Mouse (Mus musculus) neural tube, embryonic 13.5 days (tissue): ENCODE measurements around the gene Axin2. TPM values are rescaled to one million over a fixed set of nuclear protein-coding genes. Genes with fewer than 3 reads are reported as not detected.

ENCODE experiments used
- ATAC-seq: fragments of 200-750 bp; cut with Nextera tagmentation; 2 replicates; pipeline ENCODE4 v1.8.0; 2017; ENCODE audit warnings: low read depth, mild to moderate bottlenecking, moderate TSS enrichment, moderate library complexity
- H3K27ac ChIP-seq: fragments of 300-500 bp; sonication (generic); replicated peaks from 2 replicates; pipeline ENCODE4 v1.5.1; 2015; ENCODE audit warnings: moderate library complexity, mild to moderate bottlenecking, inconsistent platforms
- H3K27me3 ChIP-seq: fragments of 300-500 bp; sonication (generic); 2 replicates; pipeline ENCODE4 v1.6.1; 2015; ENCODE audit warnings: mild to moderate bottlenecking, inconsistent platforms
- H3K36me3 ChIP-seq: fragments of 300-500 bp; sonication (generic); 2 replicates; pipeline ENCODE4 v1.6.1; 2015; ENCODE audit warnings: mild to moderate bottlenecking, inconsistent platforms
- H3K4me1 ChIP-seq: fragments of 300-500 bp; sonication (generic); replicated peaks from 2 replicates; pipeline ENCODE4 v1.6.1; 2015; ENCODE audit warnings: inconsistent platforms
- H3K4me2 ChIP-seq: fragments of 300-500 bp; sonication (generic); 2 replicates; pipeline ENCODE4 v1.6.1; 2015; ENCODE audit warnings: inconsistent platforms, mild to moderate bottlenecking, moderate library complexity
- H3K4me3 ChIP-seq: fragments of 300-500 bp; sonication (generic); 2 replicates; pipeline ENCODE4 v1.5.1; 2015; ENCODE audit warnings: mild to moderate bottlenecking, inconsistent platforms
- H3K9ac ChIP-seq: fragments of 300-500 bp; sonication (generic); 2 replicates; pipeline ENCODE4 v1.6.1; 2015; ENCODE audit warnings: moderate library complexity, mild to moderate bottlenecking, inconsistent platforms
- H3K9me3 ChIP-seq: fragments of 300-500 bp; sonication (generic); 2 replicates; pipeline ENCODE4 v1.6.1; 2016; ENCODE audit warnings: inconsistent platforms
- WGBS: fragments of 180-500 bp; shearing (Covaris S2); methylation state at CpG from one replicate; pipeline ENCODE4 v1.1.7; 2015; 5-methylcytosine and 5-hydroxymethylcytosine counted together
- polyA plus RNA-seq: library from polyadenylated mRNA; unstranded; fragments of >200 nt; fragmentation: Nextera tagmentation; extraction: Ambion mirVana; gene quantifications from 2 replicates; pipeline ENCODE4 v1.2.1, GENCODE M21; 2015

Axin2 gene
- polyA plus RNA-seq, 1 experiment from 2014 or later = 8.8 TPM

GRCm38 (mm10) chr11:108891871-108892380 is 28.2 kb upstream of the Axin2 start:
- Histone ChIP-seq H3K27ac (peak overlapping the region; percentile 74; the same call in 1 of the 2 replicates), H3K4me1 (peaks cover 48% of the 10 kb centered on the region), H3K9ac (peak overlapping the region; percentile 63), H3K4me3 (peak overlapping the region; percentile 34), H3K36me3 (no peaks in the 10 kb centered on the region), H3K4me2 (peak overlapping the region; percentile 61), H3K9me3 (no peaks in the 10 kb centered on the region), H3K27me3 (peaks cover 6% of the 10 kb centered on the region; the same call in 1 of the 2 replicates)
- no peak for ATAC-seq
- WGBS = 3% methylated on average over 21 of the region's 21 CpGs

- peak overlapping the region; percentile 33 for H3K4me2 ChIP-seq
Measured at GRCm38 (mm10) chr11:108892406-108892805, 27.7 kb upstream of the Axin2 start.

DNA sequence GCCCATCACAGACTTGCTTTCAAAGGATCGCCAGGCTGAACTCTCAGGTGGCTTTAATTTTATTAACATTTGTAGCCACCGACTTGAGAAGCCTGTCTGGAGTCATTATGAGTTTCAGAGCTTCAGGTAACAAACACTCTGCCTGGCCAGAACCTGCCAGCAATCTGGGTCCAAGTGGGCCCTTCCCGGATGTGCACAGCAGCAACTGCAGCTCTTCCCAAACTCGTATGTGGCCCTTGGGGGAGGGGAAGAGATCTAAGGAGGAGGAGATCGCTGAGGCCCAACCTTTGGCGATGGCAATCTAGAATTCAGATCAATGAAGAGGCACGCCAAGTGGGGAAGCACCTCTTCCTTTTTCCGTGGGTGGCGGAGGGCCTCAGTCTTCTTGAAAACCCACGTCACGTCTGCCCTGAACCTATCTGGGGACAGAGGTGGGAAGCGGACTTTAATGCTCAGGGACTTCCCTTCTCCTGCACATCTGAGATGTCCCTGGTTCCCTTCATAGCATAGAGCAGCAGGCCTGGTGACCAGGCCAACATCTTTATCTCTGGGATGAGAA is 26.8 kb upstream of the Axin2 start:
- no peak overlapping the region for H3K27ac ChIP-seq
- no peak overlapping the region for H3K4me3 ChIP-seq
- no peak overlapping the region for H3K9ac ChIP-seq
- ATAC-seq = no peak
- peaks cover 48% of the 10 kb centered on the region for H3K4me1 ChIP-seq
- H3K4me2 ChIP-seq = no peak overlapping the region
- no peaks in the 10 kb centered on the region for H3K9me3 ChIP-seq
- 36% methylated on average over 12 of the region's 12 CpGs for WGBS
- H3K27me3 ChIP-seq = peaks cover 6% of the 10 kb centered on the region; the same call in 1 of the 2 replicates
- H3K36me3 ChIP-seq = no peaks in the 10 kb centered on the region

More at GRCm38 (mm10) chr11:108892406-108892805, 27.7 kb upstream of the Axin2 start:
- ATAC-seq = no peak
- Histone ChIP-seq H3K27me3 (peaks cover 6% of the 10 kb centered on the region; the same call in 1 of the 2 replicates), H3K4me1 (peaks cover 48% of the 10 kb centered on the region), H3K9ac (no peak overlapping the region), H3K36me3 (no peaks in the 10 kb centered on the region), H3K27ac (no peak overlapping the region), H3K4me3 (no peak overlapping the region), H3K9me3 (no peaks in the 10 kb centered on the region)
- WGBS = 5% methylated on average over 5 of the region's 7 CpGs

DNA sequence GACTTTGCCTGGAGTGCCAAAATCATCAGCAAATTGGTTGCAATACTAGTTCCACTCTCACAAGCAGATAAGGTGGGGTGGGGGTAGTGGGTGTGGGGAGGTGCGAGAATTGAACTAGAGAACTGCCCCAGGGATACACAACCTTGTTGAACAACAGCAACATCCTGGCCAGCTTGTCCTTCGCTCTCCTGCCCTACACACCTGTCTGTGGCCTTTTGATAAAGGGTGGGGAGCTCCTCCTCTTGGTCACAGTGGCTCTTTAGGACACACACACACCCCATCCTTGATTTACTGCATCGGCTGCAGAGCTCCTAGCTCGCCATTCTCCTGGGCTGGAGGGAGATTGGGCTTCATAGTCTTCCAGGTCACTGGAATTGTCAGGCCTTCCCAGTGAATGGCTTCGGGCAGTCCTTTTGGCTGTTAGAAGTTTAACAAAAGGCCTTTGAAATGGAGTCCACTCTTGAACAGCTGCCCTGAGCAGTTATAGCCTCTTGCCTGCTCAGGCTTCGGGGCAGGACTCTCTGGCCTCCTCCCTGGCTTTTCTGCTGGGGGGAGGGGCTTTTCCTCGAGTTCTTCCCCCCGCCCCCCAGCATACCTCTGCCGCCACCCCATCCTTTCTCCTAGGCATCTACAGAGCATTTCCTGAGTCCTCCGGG is 26.2 kb upstream of the Axin2 start:
- Histone ChIP-seq H3K4me2 (no peak overlapping the region), H3K36me3 (no peaks in the 10 kb centered on the region), H3K4me1 (peaks cover 48% of the 10 kb centered on the region), H3K9ac (no peak overlapping the region), H3K27me3 (peaks cover 6% of the 10 kb centered on the region; the same call in 1 of the 2 replicates), H3K27ac (no peak overlapping the region), H3K4me3 (no peak overlapping the region), H3K9me3 (no peaks in the 10 kb centered on the region)
- WGBS = 16% methylated on average over 10 of the region's 10 CpGs
- no peak for ATAC-seq

- no peak overlapping the region for H3K4me3 ChIP-seq
- no peaks in the 10 kb centered on the region for H3K9me3 ChIP-seq
- no peak overlapping the region for H3K27ac ChIP-seq
- H3K27me3 ChIP-seq = peaks cover 6% of the 10 kb centered on the region; the same call in 1 of the 2 replicates
- no peak overlapping the region for H3K4me2 ChIP-seq
- 83% methylated on average over 4 of the region's 4 CpGs for WGBS
- no peaks in the 10 kb centered on the region for H3K36me3 ChIP-seq
- ATAC-seq = no peak
- H3K4me1 ChIP-seq = peaks cover 30% of the 10 kb centered on the region
- no peak overlapping the region for H3K9ac ChIP-seq
Measured at GRCm38 (mm10) chr11:108897034-108897433, 23.1 kb upstream of the Axin2 start.

- Histone ChIP-seq H3K9ac (no peak overlapping the region), H3K36me3 (no peaks in the 10 kb centered on the region), H3K27ac (no peak overlapping the region), H3K4me2 (no peak overlapping the region), H3K4me1 (peaks cover 22% of the 10 kb centered on the region), H3K4me3 (no peak overlapping the region), H3K9me3 (no peaks in the 10 kb centered on the region), H3K27me3 (peaks cover 2% of the 10 kb centered on the region; the same call in 1 of the 2 replicates)
- WGBS = 72% methylated on average over 9 of the region's 9 CpGs
- ATAC-seq = no peak
Measured at GRCm38 (mm10) chr11:108898063-108898462, 22.1 kb upstream of the Axin2 start.

GRCm38 (mm10) chr11:108898483-108898882 is 21.7 kb upstream of the Axin2 start:
- Histone ChIP-seq H3K4me3 (no peak overlapping the region), H3K27ac (no peak overlapping the region), H3K27me3 (no peaks in the 10 kb centered on the region), H3K4me1 (peaks cover 18% of the 10 kb centered on the region), H3K36me3 (no peaks in the 10 kb centered on the region), H3K9ac (no peak overlapping the region), H3K9me3 (no peaks in the 10 kb centered on the region), H3K4me2 (no peak overlapping the region)
- 82% methylated on average over 6 of the region's 6 CpGs for WGBS
- ATAC-seq = no peak

- WGBS = 78% methylated on average over 9 of the region's 10 CpGs
Measured at GRCm38 (mm10) chr11:108900718-108901488, 19.2 kb upstream of the Axin2 start.

DNA sequence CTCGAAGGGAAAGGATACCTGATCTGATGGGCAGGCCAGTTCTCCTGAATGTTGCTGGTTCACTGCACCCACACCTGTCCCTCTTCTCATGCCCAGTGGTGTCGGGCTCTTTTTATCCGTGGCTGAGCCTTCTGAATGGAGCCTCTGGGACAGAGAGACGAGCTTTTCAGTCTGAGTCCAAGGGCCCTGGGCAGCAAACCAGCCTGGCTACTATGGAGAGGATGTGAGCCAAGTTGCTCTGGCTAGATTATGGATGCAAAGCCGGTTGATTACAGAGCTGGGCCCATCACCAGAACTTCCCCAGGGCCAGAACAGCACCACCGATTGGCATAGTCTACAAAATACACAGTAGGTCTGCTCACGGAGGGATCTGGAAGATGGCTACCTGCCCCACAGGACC is 18.5 kb upstream of the Axin2 start:
- no peak for ATAC-seq
- H3K27me3 ChIP-seq = no peaks in the 10 kb centered on the region
- WGBS = 78% methylated on average over 7 of the region's 7 CpGs
- H3K4me3 ChIP-seq = no peak overlapping the region
- H3K27ac ChIP-seq = no peak overlapping the region
- no peaks in the 10 kb centered on the region for H3K36me3 ChIP-seq
- H3K4me1 ChIP-seq = peaks cover 6% of the 10 kb centered on the region
- H3K4me2 ChIP-seq = no peak overlapping the region
- no peak overlapping the region for H3K9ac ChIP-seq
- H3K9me3 ChIP-seq = no peaks in the 10 kb centered on the region

More at GRCm38 (mm10) chr11:108900718-108901488, 19.2 kb upstream of the Axin2 start:
- H3K4me2 ChIP-seq = no peak overlapping the region
- H3K9me3 ChIP-seq = no peaks in the 10 kb centered on the region
- no peak for ATAC-seq
- no peak overlapping the region for H3K4me3 ChIP-seq
- no peak overlapping the region for H3K27ac ChIP-seq
- H3K36me3 ChIP-seq = no peaks in the 10 kb centered on the region
- H3K27me3 ChIP-seq = no peaks in the 10 kb centered on the region
- no peak overlapping the region for H3K9ac ChIP-seq
- peaks cover 6% of the 10 kb centered on the region for H3K4me1 ChIP-seq

DNA sequence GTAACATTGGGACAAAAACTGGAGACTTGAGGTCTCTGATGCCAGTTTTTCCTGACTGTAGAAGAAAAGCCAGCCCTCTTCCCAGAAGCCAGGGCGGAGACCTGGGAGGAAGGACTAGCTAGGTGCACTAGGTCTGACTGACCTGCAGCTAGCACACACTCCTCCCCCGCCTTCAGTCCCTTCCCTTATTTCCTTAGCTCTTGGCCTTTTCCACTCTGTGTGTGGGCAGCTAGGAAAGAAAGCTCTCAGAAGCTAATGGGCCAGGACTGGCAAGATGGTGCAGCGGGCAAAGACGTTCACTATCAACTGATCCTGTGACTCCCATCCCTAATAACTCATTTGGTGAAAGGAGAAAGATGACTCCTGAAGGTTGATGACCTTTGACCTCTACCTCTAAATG is 17.8 kb upstream of the Axin2 start:
- ATAC-seq = no peak

DNA sequence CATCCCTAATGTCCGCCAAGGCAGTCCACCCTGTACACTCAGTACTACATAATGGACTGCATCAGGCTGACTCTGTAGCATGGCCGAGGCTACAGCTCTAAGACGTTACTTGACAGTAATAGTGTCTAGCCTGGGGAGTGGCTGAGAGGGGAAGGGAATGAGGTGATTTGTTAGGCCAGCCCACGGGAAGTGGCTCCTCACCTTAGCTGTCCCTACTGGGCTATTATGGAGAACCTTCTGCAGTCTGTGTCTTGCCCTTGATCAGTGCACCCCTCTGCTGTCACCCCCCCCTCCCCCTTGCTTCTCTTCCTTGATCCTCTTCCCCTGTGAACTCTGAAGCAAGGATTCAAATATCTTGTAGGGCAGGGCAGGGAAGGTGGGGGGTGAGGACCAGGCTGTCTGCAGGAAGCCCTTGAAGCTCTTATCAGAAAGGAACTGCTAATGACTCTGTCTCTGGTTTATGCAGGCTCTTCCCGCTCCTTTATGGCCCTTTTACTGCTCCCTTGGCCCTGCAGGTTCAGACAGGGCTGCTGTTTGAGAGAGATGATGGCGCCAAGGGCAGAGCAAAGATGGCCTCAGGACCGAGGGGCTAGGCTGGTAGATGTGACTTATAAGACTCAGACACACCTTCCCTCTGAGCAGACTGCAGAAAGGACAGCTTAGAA is 13.4 kb upstream of the Axin2 start:
- Histone ChIP-seq H3K27ac (no peak overlapping the region), H3K4me3 (no peak overlapping the region), H3K36me3 (no peaks in the 10 kb centered on the region), H3K9me3 (no peaks in the 10 kb centered on the region), H3K4me1 (peaks cover 12% of the 10 kb centered on the region), H3K9ac (no peak overlapping the region), H3K4me2 (no peak overlapping the region), H3K27me3 (peaks cover 20% of the 10 kb centered on the region; the same call in 1 of the 2 replicates)
- 31% methylated on average over 7 of the region's 7 CpGs for WGBS
- ATAC-seq = no peak

More for the DNA sequence above, 17.8 kb upstream of the Axin2 start:
- H3K27ac ChIP-seq = no peak overlapping the region
- no peaks in the 10 kb centered on the region for H3K9me3 ChIP-seq
- H3K9ac ChIP-seq = no peak overlapping the region
- no peak overlapping the region for H3K4me3 ChIP-seq
- H3K4me2 ChIP-seq = no peak overlapping the region
- peaks cover 10% of the 10 kb centered on the region for H3K4me1 ChIP-seq
- no peaks in the 10 kb centered on the region for H3K27me3 ChIP-seq
- no peaks in the 10 kb centered on the region for H3K36me3 ChIP-seq
- 79% methylated on average over 4 of the region's 4 CpGs for WGBS
